Mouse (Mus musculus): Measurements from ENCODE around the gene Rabgef1. TPM values are rescaled to one million over a fixed set of nuclear protein-coding genes. Genes with fewer than 3 reads are reported as not detected.
A peak's percentile ranks its signal among the peaks of the same experiment; 100 is the strongest.
"Not testable (repeated sequence)": the region's sequence is repeated elsewhere in the genome, so short reads cannot be mapped to it uniquely, and the experiment has no call there.

Rabgef1 gene
- polyA plus RNA-seq, 1 experiment from 2014 or later: 34.3 TPM

DNA sequence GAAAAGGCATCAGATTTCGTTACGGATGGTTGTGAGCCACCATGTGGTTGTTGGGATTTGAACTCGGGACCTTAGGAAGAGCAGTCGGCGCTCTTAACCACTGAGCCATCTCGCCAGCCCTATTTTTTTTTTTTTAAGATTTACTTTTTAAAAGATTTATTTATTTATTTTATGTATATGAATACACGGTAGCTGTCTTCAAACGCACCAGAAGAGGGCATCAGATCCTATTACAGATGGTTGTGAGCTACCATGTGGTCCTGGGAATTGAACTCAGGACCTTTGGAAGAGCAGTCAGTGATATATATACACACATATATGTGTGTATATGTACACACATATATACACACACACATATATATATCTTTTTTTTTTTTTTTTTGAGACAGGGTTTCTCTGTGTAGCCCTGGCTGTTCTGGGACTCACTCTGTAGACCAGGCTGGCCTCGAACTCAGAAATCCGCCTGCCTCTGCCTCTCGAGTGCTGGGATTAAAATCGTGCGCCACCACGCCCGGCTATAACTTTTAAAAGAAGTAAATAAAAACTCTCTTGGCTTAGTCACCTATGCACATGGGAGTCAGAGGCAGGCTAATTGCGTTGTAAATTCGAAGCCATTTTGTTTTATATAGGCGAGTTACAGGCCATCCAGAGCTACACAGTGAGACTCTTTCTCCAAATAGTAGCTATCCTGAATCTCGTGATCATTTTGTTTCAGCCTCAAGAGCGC lies 84.4 kb downstream of the Rabgef1 start:
- H3K4me1 ChIP-seq: peaks cover 13% of the 10 kb centered on the region; the same call in 1 of the 2 replicates
- H3K27me3 ChIP-seq (replicated peaks); H3K27ac ChIP-seq; H3K9ac ChIP-seq; H3K9me3 ChIP-seq: not testable (repeated sequence)
- H3K4me3 ChIP-seq: peak overlapping the region; percentile 33
- peaks cover 22% of the 10 kb centered on the region for H3K36me3 ChIP-seq
- 31% methylated on average over 20 of the region's 20 CpGs for WGBS
- peak; percentile 2 for ATAC-seq (ENCODE audit: low FRiP score, low read depth)
- H3K4me2 ChIP-seq (replicated peaks): peak overlapping the region; percentile 66

- peaks cover 15% of the 10 kb centered on the region for H3K36me3 ChIP-seq
- peak overlapping the region; percentile 70 for H3K4me3 ChIP-seq
- peak; percentile 94 for ATAC-seq (ENCODE audit: low FRiP score, low read depth)
- peak overlapping the region; percentile 66 for H3K4me2 ChIP-seq (replicated peaks)
- H3K27ac ChIP-seq: peak overlapping the region; percentile 53; the same call in 1 of the 2 replicates
- H3K4me1 ChIP-seq: peaks cover 13% of the 10 kb centered on the region; the same call in 1 of the 2 replicates
- no peaks in the 10 kb centered on the region for H3K27me3 ChIP-seq (replicated peaks)
- no peaks in the 10 kb centered on the region for H3K9me3 ChIP-seq
- 1% methylated on average over 25 of the region's 25 CpGs for WGBS
- H3K9ac ChIP-seq: peak overlapping the region; percentile 72
Observed at GRCm38 (mm10) chr5:130256678-130257271, 85.2 kb downstream of the Rabgef1 start.

GRCm38 (mm10) chr5:130257303-130257702 lies 85.7 kb downstream of the Rabgef1 start:
- WGBS: 9% methylated on average over 8 of the region's 8 CpGs
- peak overlapping the region; percentile 53; the same call in 1 of the 2 replicates for H3K27ac ChIP-seq
- no peak for ATAC-seq (ENCODE audit: low FRiP score, low read depth)

GRCm38 (mm10) chr5:130263454-130263853 lies 91.9 kb downstream of the Rabgef1 start:
- H3K36me3 ChIP-seq: peaks cover 29% of the 10 kb centered on the region
- no peak for ATAC-seq (ENCODE audit: low FRiP score, low read depth)
- H3K9ac ChIP-seq: no peak overlapping the region
- H3K4me1 ChIP-seq: no peaks in the 10 kb centered on the region
- no peak overlapping the region for H3K27ac ChIP-seq
- H3K27me3 ChIP-seq (replicated peaks): no peaks in the 10 kb centered on the region
- 79% methylated on average over 11 of the region's 11 CpGs for WGBS
- H3K9me3 ChIP-seq: no peaks in the 10 kb centered on the region
- H3K4me2 ChIP-seq (replicated peaks): no peak overlapping the region
- no peak overlapping the region for H3K4me3 ChIP-seq

More at GRCm38 (mm10) chr5:130257303-130257702, 85.7 kb downstream of the Rabgef1 start:
- Histone ChIP-seq H3K4me2 (replicated peaks) (peak overlapping the region; percentile 66), H3K9ac (peak overlapping the region; percentile 72), H3K27me3 (replicated peaks) (no peaks in the 10 kb centered on the region), H3K4me3 (peak overlapping the region; percentile 70), H3K9me3 (no peaks in the 10 kb centered on the region), H3K4me1 (peaks cover 13% of the 10 kb centered on the region; the same call in 1 of the 2 replicates), H3K36me3 (peaks cover 10% of the 10 kb centered on the region)

Other genes starting within 250 kb of the Rabgef1 start
- 39.2 and 42.3 TPM in 2 replicates for gene Vkorc1l1, start 229.8 kb upstream of the Rabgef1 start, polyA plus RNA-seq (2016; fragmentation: Nextera tagmentation; extraction: Ambion mirVana)
- gene Gusb, start 168.7 kb upstream of the Rabgef1 start, polyA plus RNA-seq (2016; fragmentation: Nextera tagmentation; extraction: Ambion mirVana): 29.6 TPM in 2 replicates
- gene Asl, start 142.6 kb upstream of the Rabgef1 start, polyA plus RNA-seq (2016; fragmentation: Nextera tagmentation; extraction: Ambion mirVana): 31.7 and 37.2 TPM in 2 replicates
- gene Crcp, start 142.5 kb upstream of the Rabgef1 start, polyA plus RNA-seq (2016; fragmentation: Nextera tagmentation; extraction: Ambion mirVana): 61.5 and 65.3 TPM in 2 replicates
- 56.4 and 58.4 TPM in 2 replicates for gene Tpst1, start 98.5 kb upstream of the Rabgef1 start, polyA plus RNA-seq (2016; fragmentation: Nextera tagmentation; extraction: Ambion mirVana)
- gene Kctd7, start 26.9 kb upstream of the Rabgef1 start, polyA plus RNA-seq (2016; fragmentation: Nextera tagmentation; extraction: Ambion mirVana): 12.2 and 12.6 TPM in 2 replicates
- gene Tmem248, start 45.3 kb downstream of the Rabgef1 start, polyA plus RNA-seq (2016; fragmentation: Nextera tagmentation; extraction: Ambion mirVana): 30.7 and 31.6 TPM in 2 replicates
- gene Sbds, start 83.7 kb downstream of the Rabgef1 start, polyA plus RNA-seq (2016; fragmentation: Nextera tagmentation; extraction: Ambion mirVana): 75.5 and 76.7 TPM in 2 replicates
- 27.7 and 29.5 TPM in 2 replicates for gene Tyw1, start 83.8 kb downstream of the Rabgef1 start, polyA plus RNA-seq (2016; fragmentation: Nextera tagmentation; extraction: Ambion mirVana)
- 1.9 and 2.6 TPM in 2 replicates for gene Caln1, start 197.7 kb downstream of the Rabgef1 start, polyA plus RNA-seq (2016; fragmentation: Nextera tagmentation; extraction: Ambion mirVana)
- not detected in 2 replicates for gene A330070K13Rik, start 212.8 kb downstream of the Rabgef1 start, polyA plus RNA-seq (2016; fragmentation: Nextera tagmentation; extraction: Ambion mirVana)

Data from neural tube, embryonic 12.5 days (tissue).